Mouse (Mus musculus): ENCODE measurements around the gene Filip1.

GRCm38 (mm10) chr9:79943986-79944385 is 68.7 kb downstream of the Filip1 start:
- TF ChIP-seq CTCF (IDR thresholded peaks at IDR 0.05 in 2 of 3, conservative IDR thresholded peaks at IDR 0.05 in 1 of 3; ENCODE audit: control insufficient read depth in 1 of 3, insufficient read depth in 1 of 3, low read depth in 2 of 3, low read length in 3 of 3, poor library complexity in 1 of 3, severe bottlenecking in 1 of 3) (no peak), ZMIZ1 (IDR thresholded peaks at IDR 0.05; ENCODE audit: low read depth, low read length) (no peak), ZNF384 (IDR thresholded peaks at IDR 0.05; ENCODE audit: low read depth, low read length) (no peak), POLR2A (IDR thresholded peaks at IDR 0.05; ENCODE audit: control insufficient read depth in 1 of 2, insufficient read depth in 1 of 2, low read depth in 1 of 2, low read length in 2 of 2, poor library complexity in 1 of 2) (no peak)

All from MEL (cell line).